ENCODE assay signal across 11 mouse cellular contexts in genomic region chr16:94624871-94625270, GRCm38 (mm10). TPM values are rescaled to one million over a fixed set of nuclear protein-coding genes. Genes with fewer than 3 reads are reported as not detected.
A peak's percentile ranks its signal among the peaks of the same experiment; 100 is the strongest.
DNase-seq lines count a peak whose midpoint lies in the region; ATAC-seq and TF ChIP-seq lines count a peak whose summit lies in the region.
"Had no signal": no experiment of that assay in that cellular context is flagged by ENCODE, and none has a peak within 500 bp of the region (broad histone marks: within the 10 kb centered on the region; RNA-seq: fewer than 3 reads in every experiment).

No protein-coding gene starts in this region.

- H3K27me3 ChIP-seq in heart, embryonic 14.5 days (ENCODE audit: control insufficient read depth, insufficient read depth, low read length), result no peaks in the 10 kb centered on the region
- H3K27me3 ChIP-seq in heart, embryonic 10.5 days (ENCODE audit: insufficient read depth, poor library complexity, severe bottlenecking), result no peaks in the 10 kb centered on the region
- no peaks in the 10 kb centered on the region for H3K27me3 ChIP-seq in forebrain, postnatal 0 days (ENCODE audit: insufficient read depth, low read length)
- no peaks in the 10 kb centered on the region for H3K27me3 ChIP-seq in stomach, postnatal 0 days (ENCODE audit: control insufficient read depth, insufficient read depth, low read length)
- H3K27me3 ChIP-seq: liver, embryonic 13.5 days had no signal

- peak overlapping the region; percentile 24 to 50; a peak in 3 of 4 replicates for H3K27ac ChIP-seq in heart, embryonic 14.5 days (replicated peaks in 1 of 2; ENCODE audit: control insufficient read depth in 1 of 2, insufficient read depth in 1 of 2, low read depth in 2 of 2, low read length in 2 of 2)
- no peak overlapping the region for H3K27ac ChIP-seq in heart, embryonic 10.5 days
- H3K27ac ChIP-seq in forebrain, postnatal 0 days (ENCODE audit: low read depth, low read length), result no peak overlapping the region
- H3K27ac ChIP-seq in stomach, postnatal 0 days (replicated peaks), result peak overlapping the region; percentile 1; the same call in 1 of the 2 replicates
- H3K27ac ChIP-seq: liver, embryonic 13.5 days had no signal

- H3K4me1 ChIP-seq in heart, embryonic 14.5 days (ENCODE audit: control insufficient read depth in 2 of 2, insufficient read depth in 2 of 2, low read length in 2 of 2), result peaks cover 11 to 46% of the 10 kb centered on the region in 2 experiments
- peaks cover 39% of the 10 kb centered on the region for H3K4me1 ChIP-seq in heart, embryonic 10.5 days
- H3K4me1 ChIP-seq in forebrain, postnatal 0 days (ENCODE audit: insufficient read depth), result no peaks in the 10 kb centered on the region; the same call in 1 of the 2 replicates
- H3K4me1 ChIP-seq in stomach, postnatal 0 days (replicated peaks; ENCODE audit: control insufficient read depth, insufficient read depth), result no peaks in the 10 kb centered on the region; the same call in 1 of the 2 replicates

- H3K4me3 ChIP-seq in heart, embryonic 14.5 days (ENCODE audit: control insufficient read depth in 1 of 2, insufficient read depth in 1 of 2, low read depth in 1 of 2, low read length in 2 of 2), result no peak overlapping the region
- no peak overlapping the region for H3K4me3 ChIP-seq in heart, embryonic 10.5 days
- no peak overlapping the region for H3K4me3 ChIP-seq in forebrain, postnatal 0 days (ENCODE audit: low read depth, low read length)
- no peak overlapping the region for H3K4me3 ChIP-seq in stomach, postnatal 0 days (ENCODE audit: low read depth, low read length)
- H3K4me3 ChIP-seq: liver, embryonic 13.5 days; myocyte had no signal

- no peak for DNase-seq in heart, embryonic 10.5 days (ENCODE audit: low spot score)
- DNase-seq in retina, postnatal 1 day, result peak; percentile 22
- no peak for DNase-seq in retina, embryonic 14.5 days (ENCODE audit: low spot score)
- peak; percentile 17 for DNase-seq in forebrain, postnatal 0 days
- peak; percentile 14 for DNase-seq in stomach, postnatal 0 days (ENCODE audit: low spot score)
- DNase-seq in layer of hippocampus, postnatal 25 days (ENCODE audit: extremely low spot score in 1 of 2, low spot score in 1 of 2), result no peak
- DNase-seq in spleen, postnatal 14 days (ENCODE audit: low spot score in 2 of 2), result no peak
- DNase-seq: liver, embryonic 13.5 days; thymus, adult 18-20 months had no signal

- ATAC-seq in heart, embryonic 14.5 days (ENCODE audit: insufficient number of reproducible peaks, insufficient read depth, low FRiP score, low read depth), result peak; percentile 26; the same call in 1 of the 2 replicates
- no peak for ATAC-seq in forebrain, postnatal 0 days
- peak; percentile 41 for ATAC-seq in stomach, postnatal 0 days (ENCODE audit: low FRiP score, low TSS enrichment)

- TF ChIP-seq CTCF in forebrain, postnatal 0 days (IDR thresholded peaks at IDR 0.05; ENCODE audit: low read depth), result no peak
- no peak for TF ChIP-seq CTCF in stomach, postnatal 0 days (IDR thresholded peaks at IDR 0.05; ENCODE audit: low read depth)

- H3K9me3 ChIP-seq in heart, embryonic 14.5 days (ENCODE audit: control insufficient read depth, low read length), result no peaks in the 10 kb centered on the region
- no peaks in the 10 kb centered on the region for H3K9me3 ChIP-seq in heart, embryonic 10.5 days
- no peaks in the 10 kb centered on the region for H3K9me3 ChIP-seq in forebrain, postnatal 0 days (ENCODE audit: low read length)
- H3K9me3 ChIP-seq in stomach, postnatal 0 days (ENCODE audit: control insufficient read depth, low read length), result no peaks in the 10 kb centered on the region
- H3K9me3 ChIP-seq: liver, embryonic 13.5 days had no signal

- H3K36me3 ChIP-seq in heart, embryonic 14.5 days (ENCODE audit: control insufficient read depth, insufficient read depth, low read length), result peaks cover 7% of the 10 kb centered on the region
- H3K36me3 ChIP-seq in heart, embryonic 10.5 days, result peaks cover 8% of the 10 kb centered on the region; the same call in 1 of the 2 replicates
- H3K36me3 ChIP-seq in forebrain, postnatal 0 days (ENCODE audit: insufficient read depth), result no peaks in the 10 kb centered on the region
- no peaks in the 10 kb centered on the region for H3K36me3 ChIP-seq in stomach, postnatal 0 days (ENCODE audit: control insufficient read depth, insufficient read depth, low read length)

- WGBS in heart, embryonic 14.5 days, result 46% methylated on average over 4 of the region's 4 CpGs
- 68% methylated on average over 4 of the region's 4 CpGs for WGBS in heart, embryonic 10.5 days
- 55% methylated on average over 4 of the region's 4 CpGs for WGBS in forebrain, postnatal 0 days
- WGBS in stomach, postnatal 0 days, result 57% methylated on average over 4 of the region's 4 CpGs

- H3K9ac ChIP-seq in heart, embryonic 14.5 days (ENCODE audit: low read length), result no peak overlapping the region
- H3K9ac ChIP-seq in forebrain, postnatal 0 days, result no peak overlapping the region
- H3K9ac ChIP-seq in stomach, postnatal 0 days (ENCODE audit: low read length), result no peak overlapping the region
- H3K9ac ChIP-seq: liver, embryonic 13.5 days had no signal

- no peak overlapping the region for H3K4me2 ChIP-seq in heart, embryonic 14.5 days (ENCODE audit: low read length)
- H3K4me2 ChIP-seq in forebrain, postnatal 0 days (ENCODE audit: low read depth), result no peak overlapping the region
- H3K4me2 ChIP-seq in stomach, postnatal 0 days (replicated peaks; ENCODE audit: low read depth), result no peak overlapping the region
- H3K4me2 ChIP-seq: liver, embryonic 13.5 days had no signal

- no peak for TF ChIP-seq EP300 in stomach, postnatal 0 days (optimal IDR thresholded peaks at IDR 0.05)

RNA-seq across cellular contexts. Expression of gene Dyrk1a, which starts 55.1 kb away (rescaled TPM):
- polyA plus RNA-seq in heart, embryonic 14.5 days (2014; fragmentation: Nextera tagmentation; extraction: Ambion mirVana), result 12.2 and 12.3 TPM in 2 replicates
- polyA plus RNA-seq in heart, embryonic 10.5 days (2016; fragmentation: Nextera tagmentation; extraction: Ambion mirVana), result 7.7 and 8.1 TPM in 2 replicates
- total RNA-seq in forebrain, postnatal 0 days (2014; rRNA removed), result 68.8 and 101 TPM in 2 replicates
- polyA plus RNA-seq in forebrain, postnatal 0 days (2015; fragmentation: Nextera tagmentation; extraction: Ambion mirVana), result 10.5 and 13.5 TPM in 2 replicates
- polyA plus RNA-seq in stomach, postnatal 0 days (2015; fragmentation: Nextera tagmentation; extraction: Ambion mirVana), result 4.6 and 5.2 TPM in 2 replicates
- total RNA-seq in layer of hippocampus, postnatal 25 days (2021), result 10 to 100 TPM; 84.3 to 90.8 TPM

Comparison
In these comparisons a context has a peak if more than half of its experiments do, and no peak if none do; other contexts are left out.
1. H3K27ac ChIP-seq: peak in heart, embryonic 14.5 days (2 of 2) and stomach, postnatal 0 days (single experiment); none in heart, embryonic 10.5 days (single experiment) and forebrain, postnatal 0 days (single experiment).
2. DNase-seq: peak in retina, postnatal 1 day (single experiment), forebrain, postnatal 0 days (single experiment) and stomach, postnatal 0 days (single experiment); none in heart, embryonic 10.5 days (single experiment), retina, embryonic 14.5 days (single experiment), layer of hippocampus, postnatal 25 days (0 of 2) and spleen, postnatal 14 days (0 of 2).